Mouse (Mus musculus) forebrain, embryonic 13.5 days (tissue): ENCODE results near the gene Anks1b. TPM values are rescaled to one million over a fixed set of nuclear protein-coding genes. Genes with fewer than 3 reads are reported as not detected.

Experiments
- ATAC-seq: fragments of 200-750 bp; cut with Nextera tagmentation; 2 replicates; pipeline ENCODE4 v1.8.0; 2017
- H3K27ac ChIP-seq: fragments of 300-500 bp; sonication (generic); 2 replicates; pipeline ENCODE4 v1.5.1; 2015; ENCODE audit warnings: inconsistent platforms, mild to moderate bottlenecking, moderate library complexity
- H3K27me3 ChIP-seq: fragments of 300-500 bp; sonication (generic); 2 replicates; pipeline ENCODE4 v1.6.1; 2015; ENCODE audit warnings: mild to moderate bottlenecking, inconsistent platforms
- H3K36me3 ChIP-seq: fragments of 300-500 bp; sonication (generic); 2 replicates; pipeline ENCODE4 v1.6.1; 2015; ENCODE audit warnings: mild to moderate bottlenecking, inconsistent platforms; ENCODE audit not compliant: poor library complexity, severe bottlenecking
- H3K4me1 ChIP-seq: fragments of 300-500 bp; sonication (generic); 2 replicates; pipeline ENCODE4 v1.6.1; 2015; ENCODE audit warnings: inconsistent platforms
- H3K4me2 ChIP-seq: fragments of 300-500 bp; sonication (generic); 2 replicates; pipeline ENCODE4 v1.6.1; 2015; ENCODE audit warnings: inconsistent platforms, mild to moderate bottlenecking, moderate library complexity
- H3K4me3 ChIP-seq: fragments of 300-500 bp; sonication (generic); 2 replicates; pipeline ENCODE4 v1.5.1; 2015; ENCODE audit warnings: mild to moderate bottlenecking, inconsistent platforms
- H3K9ac ChIP-seq: fragments of 300-500 bp; sonication (generic); 2 replicates; pipeline ENCODE4 v1.6.1; 2015; ENCODE audit warnings: mild to moderate bottlenecking, inconsistent platforms
- H3K9me3 ChIP-seq: fragments of 300-500 bp; sonication (generic); replicated peaks from 2 replicates; pipeline ENCODE4 v1.6.1; 2016; ENCODE audit warnings: inconsistent platforms
- WGBS: fragments of 180-500 bp; shearing (Covaris S2); methylation state at CpG from one replicate; pipeline ENCODE4 v1.1.7; 2015; 5-methylcytosine and 5-hydroxymethylcytosine counted together
- polyA plus RNA-seq: library from polyadenylated mRNA; unstranded; fragments of >200 nt; fragmentation: Nextera tagmentation; extraction: Ambion mirVana; gene quantifications from 2 replicates; pipeline ENCODE4 v1.2.1, GENCODE M21; 2015

The Anks1b gene
- polyA plus RNA-seq, 1 experiment from 2014 or later: 28.7 TPM

- Histone ChIP-seq H3K4me2 (no peak overlapping the region), H3K9me3 (no peaks in the 10 kb centered on the region), H3K27ac (peak overlapping the region; percentile 15; the same call in 1 of the 2 replicates), H3K4me1 (peaks cover 48% of the 10 kb centered on the region), H3K27me3 (no peaks in the 10 kb centered on the region), H3K9ac (no peak overlapping the region), H3K4me3 (no peak overlapping the region), H3K36me3 (no peaks in the 10 kb centered on the region)
- peak; percentile 62 for ATAC-seq
- WGBS: 41% methylated on average over 6 of the region's 6 CpGs
These were observed 941.1 kb downstream of the Anks1b start for GRCm38 (mm10) chr10:90814412-90814811.

GRCm38 (mm10) chr10:90818246-90818937 lies 945.1 kb downstream of the Anks1b start:
- no peak overlapping the region for H3K4me3 ChIP-seq
- peak; percentile 43; the same call in 1 of the 2 replicates for ATAC-seq
- H3K27ac ChIP-seq: peak overlapping the region; percentile 41
- no peaks in the 10 kb centered on the region for H3K9me3 ChIP-seq
- H3K27me3 ChIP-seq: no peaks in the 10 kb centered on the region; the same call in 1 of the 2 replicates
- H3K9ac ChIP-seq: no peak overlapping the region
- WGBS: 14% methylated on average over 10 of the region's 10 CpGs
- H3K4me1 ChIP-seq: peaks cover 36% of the 10 kb centered on the region
- H3K4me2 ChIP-seq: peak overlapping the region; percentile 21; the same call in 1 of the 2 replicates
- H3K36me3 ChIP-seq: no peaks in the 10 kb centered on the region

GRCm38 (mm10) chr10:90823438-90823837 lies 950.1 kb downstream of the Anks1b start:
- Histone ChIP-seq H3K4me3 (no peak overlapping the region), H3K27me3 (peaks cover 27% of the 10 kb centered on the region), H3K36me3 (no peaks in the 10 kb centered on the region), H3K4me1 (peaks cover 6% of the 10 kb centered on the region), H3K9ac (no peak overlapping the region), H3K27ac (no peak overlapping the region), H3K4me2 (no peak overlapping the region), H3K9me3 (no peaks in the 10 kb centered on the region)
- WGBS: 18% methylated on average over 4 of the region's 4 CpGs
- ATAC-seq: no peak

- H3K4me2 ChIP-seq: no peak overlapping the region
- no peak overlapping the region for H3K4me3 ChIP-seq
- no peaks in the 10 kb centered on the region for H3K9me3 ChIP-seq
- H3K9ac ChIP-seq: no peak overlapping the region
- WGBS: 88% methylated on average over 2 of the region's 2 CpGs
- H3K36me3 ChIP-seq: no peaks in the 10 kb centered on the region
- H3K27me3 ChIP-seq: peaks cover 31% of the 10 kb centered on the region
- no peak overlapping the region for H3K27ac ChIP-seq
- no peak for ATAC-seq
- no peaks in the 10 kb centered on the region for H3K4me1 ChIP-seq
These were observed 951.4 kb downstream of the Anks1b start for GRCm38 (mm10) chr10:90824692-90825091.

- H3K9ac ChIP-seq: no peak overlapping the region
- peaks cover 44% of the 10 kb centered on the region for H3K27me3 ChIP-seq
- no peak for ATAC-seq
- no peak overlapping the region for H3K27ac ChIP-seq
- no peaks in the 10 kb centered on the region for H3K9me3 ChIP-seq
- H3K4me2 ChIP-seq: no peak overlapping the region
- no peaks in the 10 kb centered on the region for H3K36me3 ChIP-seq
- H3K4me3 ChIP-seq: no peak overlapping the region
- 17% methylated on average over 4 of the region's 4 CpGs for WGBS
- H3K4me1 ChIP-seq: peaks cover 15% of the 10 kb centered on the region
These were observed 953.6 kb downstream of the Anks1b start for GRCm38 (mm10) chr10:90826939-90827338.

- Histone ChIP-seq H3K9ac (peak overlapping the region; percentile 78), H3K4me1 (peaks cover 15% of the 10 kb centered on the region), H3K27me3 (peaks cover 53% of the 10 kb centered on the region), H3K27ac (peak overlapping the region; percentile 75), H3K4me3 (peak overlapping the region; percentile 69), H3K4me2 (peak overlapping the region; percentile 85), H3K36me3 (no peaks in the 10 kb centered on the region), H3K9me3 (no peaks in the 10 kb centered on the region)
- ATAC-seq: peak; percentile 83
- WGBS: 3% methylated on average over 27 of the region's 73 CpGs
These were observed 955.5 kb downstream of the Anks1b start for GRCm38 (mm10) chr10:90828581-90829393.

GRCm38 (mm10) chr10:90829394-90830267 lies 956.3 kb downstream of the Anks1b start:
- under 1% methylated on average over 54 of the region's 76 CpGs for WGBS

GRCm38 (mm10) chr10:90830268-90830585 lies 956.9 kb downstream of the Anks1b start:
- Histone ChIP-seq H3K9ac (peak overlapping the region; percentile 78), H3K9me3 (no peaks in the 10 kb centered on the region), H3K36me3 (no peaks in the 10 kb centered on the region), H3K4me1 (peaks cover 15% of the 10 kb centered on the region), H3K27me3 (peaks cover 45% of the 10 kb centered on the region), H3K27ac (no peak overlapping the region), H3K4me2 (peak overlapping the region; percentile 85), H3K4me3 (peak overlapping the region; percentile 69)
- under 1% methylated on average over 11 of the region's 11 CpGs for WGBS
- ATAC-seq: no peak

More at GRCm38 (mm10) chr10:90829394-90830267, 956.3 kb downstream of the Anks1b start:
- peaks cover 15% of the 10 kb centered on the region for H3K4me1 ChIP-seq
- no peaks in the 10 kb centered on the region for H3K36me3 ChIP-seq
- peak overlapping the region; percentile 85 for H3K4me2 ChIP-seq
- no peaks in the 10 kb centered on the region for H3K9me3 ChIP-seq
- peak overlapping the region; percentile 78 for H3K9ac ChIP-seq
- H3K27me3 ChIP-seq: peaks cover 49% of the 10 kb centered on the region
- H3K27ac ChIP-seq: peak overlapping the region; percentile 75; the same call in 1 of the 2 replicates
- H3K4me3 ChIP-seq: peak overlapping the region; percentile 69
- ATAC-seq: peak; percentile 88

GRCm38 (mm10) chr10:90830591-90831287 lies 957.4 kb downstream of the Anks1b start:
- Histone ChIP-seq H3K27me3 (peaks cover 45% of the 10 kb centered on the region), H3K9me3 (no peaks in the 10 kb centered on the region), H3K4me1 (peaks cover 15% of the 10 kb centered on the region), H3K27ac (no peak overlapping the region), H3K4me2 (peak overlapping the region; percentile 85), H3K36me3 (no peaks in the 10 kb centered on the region), H3K9ac (peak overlapping the region; percentile 78), H3K4me3 (peak overlapping the region; percentile 69)
- 3% methylated on average over 21 of the region's 21 CpGs for WGBS
- no peak for ATAC-seq

- peak overlapping the region; percentile 78; the same call in 1 of the 2 replicates for H3K9ac ChIP-seq
- no peak overlapping the region for H3K27ac ChIP-seq
- ATAC-seq: no peak
These were observed 957.9 kb downstream of the Anks1b start for GRCm38 (mm10) chr10:90831288-90831626.

GRCm38 (mm10) chr10:90834306-90834705 lies 961.0 kb downstream of the Anks1b start:
- WGBS: 43% methylated on average over 5 of the region's 5 CpGs
- no peak for ATAC-seq
- H3K36me3 ChIP-seq: no peaks in the 10 kb centered on the region

More at GRCm38 (mm10) chr10:90831288-90831626, 957.9 kb downstream of the Anks1b start:
- H3K27me3 ChIP-seq: peaks cover 45% of the 10 kb centered on the region
- 5% methylated on average over 2 of the region's 2 CpGs for WGBS
- H3K36me3 ChIP-seq: no peaks in the 10 kb centered on the region
- H3K4me2 ChIP-seq: peak overlapping the region; percentile 85
- no peaks in the 10 kb centered on the region for H3K9me3 ChIP-seq
- H3K4me1 ChIP-seq: peaks cover 15% of the 10 kb centered on the region
- peak overlapping the region; percentile 69 for H3K4me3 ChIP-seq

More at GRCm38 (mm10) chr10:90834306-90834705, 961.0 kb downstream of the Anks1b start:
- H3K4me3 ChIP-seq: no peak overlapping the region
- H3K4me2 ChIP-seq: no peak overlapping the region
- no peaks in the 10 kb centered on the region for H3K9me3 ChIP-seq
- no peak overlapping the region for H3K27ac ChIP-seq
- H3K4me1 ChIP-seq: peaks cover 15% of the 10 kb centered on the region
- H3K9ac ChIP-seq: no peak overlapping the region
- H3K27me3 ChIP-seq: peaks cover 22% of the 10 kb centered on the region
